Mouse (Mus musculus) intestine, embryonic 16.5 days (tissue): ENCODE results near the gene F2rl3. TPM values are rescaled to one million over a fixed set of nuclear protein-coding genes. Genes with fewer than 3 reads are reported as not detected.
A peak's percentile ranks its signal among the peaks of the same experiment; 100 is the strongest.

ENCODE experiments used
- ATAC-seq: fragments of 200-750 bp; cut with Nextera tagmentation; 2 replicates; pipeline ENCODE4 v1.8.0; 2017; ENCODE audit warnings: moderate TSS enrichment, moderate library complexity
- H3K27ac ChIP-seq: fragments of 300-500 bp; sonication (generic); 2 replicates; pipeline ENCODE4 v1.5.1; 2014; ENCODE audit warnings: mild to moderate bottlenecking, low read length
- H3K27me3 ChIP-seq: fragments of 300-500 bp; sonication (generic); replicated peaks from 2 replicates; pipeline ENCODE4 v1.6.1; 2014; ENCODE audit warnings: low read length, control low read depth, mixed read lengths; ENCODE audit not compliant: control insufficient read depth, insufficient read depth
- H3K36me3 ChIP-seq: fragments of 300-500 bp; sonication (generic); 2 replicates; pipeline ENCODE4 v1.6.1; 2014; ENCODE audit warnings: low read length, control low read depth; ENCODE audit not compliant: control insufficient read depth, insufficient read depth
- H3K4me1 ChIP-seq: fragments of 300-500 bp; sonication (generic); 2 replicates; pipeline ENCODE4 v1.6.1; 2014; ENCODE audit warnings: low read length, control low read depth, mixed read lengths; ENCODE audit not compliant: control insufficient read depth, insufficient read depth
- H3K4me2 ChIP-seq: fragments of 300-500 bp; sonication (generic); 2 replicates; pipeline ENCODE4 v1.6.1; 2014; ENCODE audit warnings: low read depth, low read length, control low read depth
- H3K4me3 ChIP-seq: fragments of 300-500 bp; sonication (generic); 2 replicates; pipeline ENCODE4 v1.5.1; 2014; ENCODE audit warnings: mild to moderate bottlenecking, low read length
- H3K9ac ChIP-seq: fragments of 300-500 bp; sonication (generic); 2 replicates; pipeline ENCODE4 v1.6.1; 2014; ENCODE audit warnings: low read depth, low read length
- H3K9me3 ChIP-seq: fragments of 300-500 bp; sonication (generic); 2 replicates; pipeline ENCODE4 v1.6.1; 2016; ENCODE audit warnings: low read length, control low read depth; ENCODE audit not compliant: control insufficient read depth
- WGBS: fragments of 180-500 bp; shearing (Covaris S2); extraction: QIAGEN DNeasy Blood & Tissue Kit; methylation state at CpG from one replicate; pipeline ENCODE4 v1.1.7; 2014; 5-methylcytosine and 5-hydroxymethylcytosine counted together
- polyA plus RNA-seq: library from polyadenylated mRNA; unstranded; fragments of >200 nt; fragmentation: Nextera tagmentation; extraction: Ambion mirVana; gene quantifications from 2 replicates; pipeline ENCODE4 v1.2.1, GENCODE M21; 2015

The F2rl3 gene
- polyA plus RNA-seq, 1 experiment from 2014 or later, result 4.7 TPM

GRCm38 (mm10) chr8:72757426-72758195, 4.1 kb upstream of the F2rl3 start:
- ATAC-seq, result no peak
- H3K36me3 ChIP-seq, result peaks cover 21% of the 10 kb centered on the region
- 85% methylated on average over 15 of the region's 15 CpGs for WGBS
- H3K9me3 ChIP-seq, result no peaks in the 10 kb centered on the region
- no peak overlapping the region for H3K4me2 ChIP-seq
- no peak overlapping the region for H3K9ac ChIP-seq
- H3K27me3 ChIP-seq, result no peaks in the 10 kb centered on the region
- peaks cover 11% of the 10 kb centered on the region; the same call in 1 of the 2 replicates for H3K4me1 ChIP-seq
- H3K27ac ChIP-seq, result no peak overlapping the region
- H3K4me3 ChIP-seq, result no peak overlapping the region

GRCm38 (mm10) chr8:72758310-72758709, 3.4 kb upstream of the F2rl3 start:
- Histone ChIP-seq H3K9me3 (no peaks in the 10 kb centered on the region), H3K27ac (no peak overlapping the region), H3K9ac (no peak overlapping the region), H3K4me1 (peaks cover 11% of the 10 kb centered on the region; the same call in 1 of the 2 replicates), H3K27me3 (no peaks in the 10 kb centered on the region), H3K4me2 (no peak overlapping the region), H3K4me3 (no peak overlapping the region), H3K36me3 (peaks cover 19% of the 10 kb centered on the region)
- ATAC-seq, result no peak

- Histone ChIP-seq H3K27me3 (no peaks in the 10 kb centered on the region), H3K36me3 (peaks cover 16% of the 10 kb centered on the region), H3K9ac (no peak overlapping the region), H3K4me2 (no peak overlapping the region), H3K4me1 (peaks cover 11% of the 10 kb centered on the region; the same call in 1 of the 2 replicates), H3K4me3 (no peak overlapping the region), H3K27ac (no peak overlapping the region), H3K9me3 (no peaks in the 10 kb centered on the region)
- WGBS, result 84% methylated on average over 3 of the region's 3 CpGs
- ATAC-seq, result no peak
These were observed 1.5 kb upstream of the F2rl3 start for GRCm38 (mm10) chr8:72760216-72760615.

DNA sequence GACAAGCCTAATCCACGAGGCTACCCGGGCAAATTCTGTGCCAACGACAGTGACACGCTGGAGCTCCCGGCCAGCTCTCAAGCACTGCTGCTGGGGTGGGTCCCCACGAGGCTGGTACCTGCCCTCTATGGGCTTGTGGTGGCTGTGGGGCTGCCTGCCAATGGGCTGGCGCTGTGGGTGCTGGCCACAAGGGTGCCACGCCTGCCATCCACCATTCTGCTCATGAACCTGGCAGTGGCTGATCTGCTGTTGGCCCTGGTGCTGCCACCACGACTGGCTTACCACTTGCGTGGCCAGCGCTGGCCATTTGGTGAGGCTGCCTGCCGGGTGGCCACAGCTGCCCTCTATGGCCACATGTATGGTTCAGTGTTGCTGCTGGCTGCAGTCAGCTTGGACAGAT, 626 bp downstream of the F2rl3 start:
- H3K4me1 ChIP-seq, result peaks cover 14% of the 10 kb centered on the region; the same call in 1 of the 2 replicates
- H3K9ac ChIP-seq, result no peak overlapping the region
- H3K4me2 ChIP-seq, result no peak overlapping the region
- peak overlapping the region; percentile 68 for H3K27ac ChIP-seq
- no peaks in the 10 kb centered on the region for H3K9me3 ChIP-seq
- ATAC-seq, result no peak
- peaks cover 6% of the 10 kb centered on the region for H3K36me3 ChIP-seq
- no peaks in the 10 kb centered on the region for H3K27me3 ChIP-seq
- no peak overlapping the region; the same call in 1 of the 2 replicates for H3K4me3 ChIP-seq
- WGBS, result 86% methylated on average over 12 of the region's 12 CpGs

GRCm38 (mm10) chr8:72765696-72766095, 4.0 kb downstream of the F2rl3 start:
- Histone ChIP-seq H3K4me2 (no peak overlapping the region), H3K36me3 (no peaks in the 10 kb centered on the region), H3K4me3 (no peak overlapping the region), H3K9ac (no peak overlapping the region), H3K4me1 (peaks cover 14% of the 10 kb centered on the region; the same call in 1 of the 2 replicates), H3K27me3 (no peaks in the 10 kb centered on the region), H3K27ac (no peak overlapping the region), H3K9me3 (no peaks in the 10 kb centered on the region)
- 78% methylated on average over 4 of the region's 4 CpGs for WGBS
- no peak for ATAC-seq

DNA sequence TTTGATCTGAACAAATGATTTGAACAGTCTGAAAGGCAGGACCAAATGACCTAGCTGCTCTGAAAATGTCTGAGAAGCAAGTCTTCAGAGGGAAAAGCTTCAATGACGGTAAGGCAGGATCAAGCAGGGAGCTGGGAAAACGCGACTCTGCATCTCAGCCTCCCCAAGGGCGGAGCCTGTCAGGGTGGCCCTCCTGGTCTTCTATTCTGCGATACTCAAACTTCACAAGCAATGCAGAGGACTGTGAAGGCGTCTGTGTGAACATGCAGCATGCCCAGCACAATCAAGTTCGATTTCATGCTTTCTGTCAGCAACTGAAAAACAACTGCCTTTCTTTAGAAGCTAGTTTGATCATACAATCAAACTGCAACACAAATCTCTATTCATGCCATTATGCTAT, 5.1 kb downstream of the F2rl3 start:
- no peaks in the 10 kb centered on the region for H3K27me3 ChIP-seq
- peaks cover 8% of the 10 kb centered on the region; the same call in 1 of the 2 replicates for H3K4me1 ChIP-seq
- 34% methylated on average over 7 of the region's 7 CpGs for WGBS
- H3K9ac ChIP-seq, result no peak overlapping the region
- no peak overlapping the region for H3K4me3 ChIP-seq
- H3K36me3 ChIP-seq, result no peaks in the 10 kb centered on the region
- no peak overlapping the region for H3K27ac ChIP-seq
- no peak overlapping the region for H3K4me2 ChIP-seq
- ATAC-seq, result no peak
- H3K9me3 ChIP-seq, result no peaks in the 10 kb centered on the region

DNA sequence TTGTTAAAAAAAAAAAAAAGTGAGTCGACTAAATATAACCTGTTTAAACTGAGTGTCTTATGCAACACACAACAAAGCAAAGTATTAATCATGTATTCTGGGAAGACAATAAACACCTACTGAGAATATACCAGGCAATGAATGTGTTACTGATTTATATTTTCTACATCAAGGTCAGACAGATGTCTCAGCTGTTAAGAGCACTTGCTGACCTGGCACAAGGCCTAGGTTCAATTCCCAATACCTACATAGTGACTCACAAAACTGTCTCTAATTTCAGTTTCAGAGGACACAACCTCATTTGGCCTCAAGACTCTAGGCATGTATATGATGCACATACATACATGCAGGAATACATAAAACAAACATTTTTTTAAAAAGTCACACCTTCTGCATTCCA, 16.1 kb downstream of the F2rl3 start:
- ATAC-seq, result no peak
- 86% methylated on average over 1 of the region's 1 CpGs for WGBS
- no peaks in the 10 kb centered on the region for H3K4me1 ChIP-seq

DNA sequence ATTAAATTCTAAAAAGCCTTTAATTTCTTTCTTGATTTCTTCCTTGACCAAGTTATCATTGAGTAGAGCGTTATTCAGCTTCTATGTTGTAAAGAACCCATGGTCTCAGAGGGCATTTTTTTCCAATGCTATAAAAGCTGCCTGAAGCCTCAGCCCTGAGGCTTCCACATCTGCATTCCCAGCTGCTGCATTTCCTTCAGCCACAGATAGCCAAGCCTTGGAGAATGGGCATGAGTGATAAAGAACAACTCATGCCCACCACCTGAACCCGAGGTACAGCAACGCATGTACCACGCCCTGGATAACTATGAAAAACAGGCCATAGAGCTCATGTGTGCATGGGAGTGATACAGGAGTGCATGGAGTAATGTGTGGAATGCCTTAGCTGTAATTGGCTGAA, 19.0 kb downstream of the F2rl3 start:
- H3K4me3 ChIP-seq, result no peak overlapping the region
- 91% methylated on average over 4 of the region's 4 CpGs for WGBS
- H3K27ac ChIP-seq, result no peak overlapping the region
- H3K4me1 ChIP-seq, result no peaks in the 10 kb centered on the region
- H3K4me2 ChIP-seq, result no peak overlapping the region
- no peaks in the 10 kb centered on the region for H3K27me3 ChIP-seq
- no peak overlapping the region for H3K9ac ChIP-seq
- H3K36me3 ChIP-seq, result no peaks in the 10 kb centered on the region
- no peaks in the 10 kb centered on the region for H3K9me3 ChIP-seq
- ATAC-seq, result no peak

More for the DNA sequence above, 16.1 kb downstream of the F2rl3 start:
- Histone ChIP-seq H3K9me3 (no peaks in the 10 kb centered on the region), H3K4me2 (no peak overlapping the region), H3K9ac (no peak overlapping the region), H3K27me3 (no peaks in the 10 kb centered on the region), H3K36me3 (no peaks in the 10 kb centered on the region), H3K27ac (no peak overlapping the region), H3K4me3 (no peak overlapping the region)

DNA sequence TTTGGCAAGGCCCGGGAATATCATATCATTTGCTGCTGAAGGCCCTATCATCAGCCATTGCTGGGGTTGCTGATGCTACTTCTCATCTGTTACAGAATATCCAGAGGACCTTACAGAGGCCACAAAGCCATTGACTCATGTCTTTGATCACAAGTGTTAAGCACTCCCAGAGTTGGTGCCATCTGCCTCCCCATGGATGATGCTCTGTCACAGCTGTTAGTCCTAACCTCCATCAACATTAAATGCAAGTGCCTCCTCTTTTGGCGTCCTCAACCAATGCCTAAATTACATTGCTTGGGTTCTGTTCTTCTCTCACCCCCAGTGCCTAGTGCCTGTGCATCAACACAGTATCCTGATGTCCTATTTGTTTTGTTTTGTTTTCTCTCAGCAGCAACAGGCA, 39.9 kb downstream of the F2rl3 start:
- WGBS, result 82% methylated on average over 2 of the region's 2 CpGs
- no peaks in the 10 kb centered on the region for H3K9me3 ChIP-seq
- no peak overlapping the region for H3K9ac ChIP-seq
- no peaks in the 10 kb centered on the region for H3K27me3 ChIP-seq
- no peaks in the 10 kb centered on the region for H3K36me3 ChIP-seq
- H3K4me1 ChIP-seq, result no peaks in the 10 kb centered on the region
- no peak overlapping the region for H3K4me3 ChIP-seq
- no peak for ATAC-seq
- H3K4me2 ChIP-seq, result no peak overlapping the region
- no peak overlapping the region for H3K27ac ChIP-seq

GRCm38 (mm10) chr8:72812690-72813089, 51.0 kb downstream of the F2rl3 start:
- Histone ChIP-seq H3K36me3 (no peaks in the 10 kb centered on the region), H3K27ac (no peak overlapping the region), H3K4me1 (no peaks in the 10 kb centered on the region), H3K4me3 (no peak overlapping the region), H3K4me2 (no peak overlapping the region), H3K27me3 (no peaks in the 10 kb centered on the region), H3K9ac (no peak overlapping the region), H3K9me3 (no peaks in the 10 kb centered on the region)
- 91% methylated on average over 3 of the region's 3 CpGs for WGBS
- no peak for ATAC-seq
